Mouse (Mus musculus) kidney, postnatal 25 days (tissue): ENCODE data around the gene Bcas3.

Source experiments
- DNase-seq, 2 experiments: peaks; one replicate each; pipeline ENCODE4 v3.0.0; 2021; ENCODE audit warnings: mixed read lengths in 2 of 2

Gene Bcas3

DNA sequence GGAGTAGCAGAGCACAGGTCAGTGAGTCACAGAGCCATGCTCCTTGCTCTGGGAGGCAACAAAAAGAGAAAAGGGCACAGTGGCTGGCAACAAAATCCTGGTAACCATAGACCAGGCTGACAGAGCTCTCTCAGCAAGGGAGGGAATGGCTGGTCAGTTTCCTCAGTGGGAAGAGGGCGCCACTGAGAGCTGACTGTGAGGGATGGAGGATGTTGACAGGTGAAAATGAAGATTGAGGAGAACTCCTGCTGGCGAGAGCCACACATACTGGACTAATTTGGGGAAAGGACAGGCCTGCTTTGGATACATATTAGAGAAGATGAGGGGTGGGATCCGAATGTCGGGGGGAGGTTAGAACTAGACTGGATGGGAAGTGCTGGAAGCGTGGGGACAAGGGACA, 272.2 kb downstream of the Bcas3 start:
- DNase-seq = no peak

DNA sequence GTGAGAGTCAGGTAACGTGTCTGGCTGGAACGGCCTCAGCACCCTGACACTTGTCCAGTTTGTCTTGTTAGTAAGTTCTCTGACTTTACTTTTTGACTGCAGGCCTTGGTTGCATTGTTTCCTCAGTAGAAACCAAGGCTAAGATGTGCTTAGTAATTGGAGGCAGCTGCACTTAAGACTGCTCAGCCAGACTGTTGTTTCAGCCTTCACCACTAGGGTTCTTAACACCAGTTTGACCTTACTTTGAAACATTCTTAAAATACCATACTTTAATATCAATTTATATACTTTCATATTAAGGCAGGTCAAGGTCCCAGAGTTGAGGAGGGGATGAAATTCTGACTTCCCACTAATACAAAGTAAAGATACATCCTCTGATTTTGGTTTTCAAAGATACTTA, 273.9 kb downstream of the Bcas3 start:
- DNase-seq = peak in 1 of 2 experiments; percentile 33

GRCm38 (mm10) chr11:85627405-85627804, 274.4 kb downstream of the Bcas3 start:
- peak in 1 of 2 experiments; percentile 21 for DNase-seq

DNA sequence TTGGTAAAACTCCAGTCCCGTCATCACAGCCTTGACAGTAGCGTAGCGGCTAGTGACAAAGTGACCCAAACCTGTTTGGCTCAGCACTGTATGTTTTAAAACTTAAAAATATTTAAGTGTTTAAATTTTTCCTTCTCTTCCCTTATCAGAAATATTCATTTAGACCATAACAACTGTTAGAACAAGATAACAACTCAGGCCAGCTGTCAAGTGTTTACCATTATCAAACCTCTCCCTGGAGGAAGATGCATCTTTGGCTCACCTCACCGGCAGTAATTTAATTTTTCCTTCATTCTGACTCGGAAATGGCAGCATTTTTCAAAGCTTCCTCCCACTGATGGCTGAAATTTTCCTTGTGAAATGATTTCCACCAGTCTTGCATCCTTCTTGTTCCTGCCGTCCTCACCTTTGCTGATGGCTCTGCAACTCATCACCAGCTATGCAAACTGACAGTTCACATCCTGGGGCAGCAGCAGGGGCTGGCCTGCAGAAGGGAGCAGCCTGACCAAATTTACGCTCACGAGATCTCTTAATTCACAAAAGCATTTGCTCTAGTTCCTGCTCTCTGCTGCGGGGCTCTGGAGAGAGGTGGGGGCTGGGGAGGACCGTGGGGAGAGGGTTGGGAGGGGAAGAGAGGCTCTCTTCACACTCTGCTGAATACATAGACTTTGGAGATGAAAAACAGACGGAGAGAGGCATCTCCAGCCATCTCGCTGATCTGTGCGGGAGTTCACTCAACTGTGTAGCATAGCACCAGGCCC, 275.5 kb downstream of the Bcas3 start:
- no peak for DNase-seq

GRCm38 (mm10) chr11:85632568-85632981, 279.6 kb downstream of the Bcas3 start:
- DNase-seq = peak; percentile 18 to 46

- DNase-seq = peak in 1 of 2 experiments; percentile 19
Observed at GRCm38 (mm10) chr11:85638696-85639495, 285.9 kb downstream of the Bcas3 start.

- DNase-seq = no peak
Observed at GRCm38 (mm10) chr11:85640659-85641058, 287.7 kb downstream of the Bcas3 start.

- no peak for DNase-seq
Observed at GRCm38 (mm10) chr11:85641486-85641885, 288.5 kb downstream of the Bcas3 start.

DNA sequence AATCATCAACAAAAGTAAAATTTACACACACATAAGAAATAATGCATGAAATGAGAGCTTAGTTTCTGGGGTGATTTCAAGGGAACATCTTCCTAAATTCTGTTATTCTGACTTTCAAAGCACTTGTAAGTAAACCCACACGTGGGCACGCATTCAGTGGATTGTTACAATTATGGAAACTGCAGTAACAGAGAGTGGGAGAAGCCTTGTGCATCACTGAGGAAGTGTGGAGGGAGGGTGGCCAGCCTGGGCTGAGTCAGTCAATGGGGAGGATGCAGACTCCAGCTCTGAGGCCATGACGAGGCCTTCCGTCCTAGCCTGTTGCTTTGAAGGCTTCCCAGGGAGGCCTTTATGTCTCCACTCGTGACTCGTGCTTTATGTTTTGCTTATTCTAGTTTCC, 289.6 kb downstream of the Bcas3 start:
- DNase-seq = no peak

DNA sequence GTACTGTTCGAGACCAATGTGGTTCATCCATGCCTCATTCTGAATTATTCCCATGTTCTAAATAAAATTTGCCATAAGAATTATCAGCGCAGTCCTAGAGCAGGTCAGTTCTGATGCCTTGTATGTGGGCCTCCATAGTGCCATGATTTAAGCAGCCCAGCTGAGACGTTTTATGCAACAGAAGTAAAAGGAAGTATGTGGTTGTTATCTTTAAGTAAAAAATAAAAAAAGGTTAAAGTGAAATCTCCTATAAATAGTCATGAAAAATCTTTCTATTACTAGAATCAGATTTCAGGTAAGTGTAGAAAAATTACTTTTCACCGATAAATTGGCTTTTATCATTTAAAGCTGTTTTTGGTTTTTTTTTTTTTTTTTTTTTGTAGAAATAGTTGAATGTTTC, 290.1 kb downstream of the Bcas3 start:
- DNase-seq = no peak

DNA sequence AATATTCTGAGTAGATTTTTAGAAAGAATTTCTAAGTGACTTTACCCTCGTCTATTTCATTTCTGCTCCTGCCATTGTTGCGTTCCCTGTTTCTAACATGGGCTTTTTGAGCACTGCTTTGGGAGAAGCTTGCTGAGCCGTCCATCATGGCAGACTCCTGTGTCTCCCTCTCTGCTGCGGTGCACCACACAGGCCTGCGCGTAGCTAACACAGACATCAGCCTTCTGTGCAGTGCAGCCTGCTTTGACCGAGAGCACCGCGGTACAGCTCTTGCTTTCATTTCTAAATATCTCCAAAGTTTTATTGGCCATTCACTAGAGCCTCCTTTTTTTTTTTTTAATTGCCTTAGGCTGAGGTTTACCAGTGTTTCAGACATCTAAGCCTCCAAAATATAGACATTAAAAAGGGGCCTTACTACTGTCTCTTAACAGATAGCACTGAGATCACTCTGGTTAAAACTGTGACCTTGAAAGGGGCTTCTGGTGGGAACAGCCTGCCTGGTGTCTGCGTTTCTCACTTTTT, 290.6 kb downstream of the Bcas3 start:
- DNase-seq = no peak

DNA sequence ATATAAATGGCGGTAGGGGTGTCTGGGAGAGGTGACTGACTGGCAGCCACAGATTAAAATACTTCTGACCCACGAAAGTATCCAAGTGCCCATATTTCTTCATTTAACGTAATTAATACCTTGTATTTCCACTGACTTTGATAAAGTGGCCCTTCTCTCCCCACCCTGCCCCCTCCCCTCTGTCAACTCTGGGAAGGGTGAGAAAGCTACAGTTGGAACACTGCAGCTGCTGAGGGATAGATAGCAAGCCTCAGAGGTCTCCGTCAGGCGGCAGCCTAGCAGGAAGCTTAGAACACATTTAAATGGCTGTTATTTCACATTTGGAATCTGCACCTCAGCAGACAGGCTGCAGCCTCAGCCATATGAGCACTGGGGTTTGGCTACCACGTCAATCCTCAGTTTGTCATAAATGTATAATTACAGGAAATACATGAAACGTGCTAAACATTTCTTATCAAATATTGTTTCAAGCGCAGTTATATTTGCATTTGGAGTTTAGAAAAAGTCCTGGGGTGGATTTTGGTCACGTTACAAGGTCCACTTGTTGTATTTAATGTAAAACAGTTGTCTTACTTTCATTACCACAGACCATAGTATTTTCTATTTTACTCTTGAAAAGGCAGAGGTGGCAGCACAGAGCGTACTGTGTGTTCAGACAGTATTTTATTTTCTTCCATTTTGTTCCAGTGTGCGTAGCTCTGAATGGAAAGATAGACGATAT, 291.2 kb downstream of the Bcas3 start:
- no peak for DNase-seq

DNA sequence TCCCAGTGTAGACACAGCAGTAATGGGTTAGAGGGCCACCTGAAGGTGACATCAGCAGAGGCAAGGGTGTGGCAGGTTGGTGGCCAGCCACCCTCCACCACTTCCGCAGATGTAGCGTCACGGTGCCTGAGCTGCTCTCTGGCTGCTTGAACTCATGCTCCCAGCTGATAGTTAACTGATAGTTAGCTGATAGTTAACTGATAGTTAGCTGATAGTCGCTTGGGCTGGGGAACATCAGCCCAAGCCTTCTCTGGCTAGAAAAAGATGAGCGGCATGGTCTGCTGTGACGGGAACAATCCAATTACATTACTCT, 291.7 kb downstream of the Bcas3 start:
- peak in 1 of 2 experiments; percentile 40 for DNase-seq

DNA sequence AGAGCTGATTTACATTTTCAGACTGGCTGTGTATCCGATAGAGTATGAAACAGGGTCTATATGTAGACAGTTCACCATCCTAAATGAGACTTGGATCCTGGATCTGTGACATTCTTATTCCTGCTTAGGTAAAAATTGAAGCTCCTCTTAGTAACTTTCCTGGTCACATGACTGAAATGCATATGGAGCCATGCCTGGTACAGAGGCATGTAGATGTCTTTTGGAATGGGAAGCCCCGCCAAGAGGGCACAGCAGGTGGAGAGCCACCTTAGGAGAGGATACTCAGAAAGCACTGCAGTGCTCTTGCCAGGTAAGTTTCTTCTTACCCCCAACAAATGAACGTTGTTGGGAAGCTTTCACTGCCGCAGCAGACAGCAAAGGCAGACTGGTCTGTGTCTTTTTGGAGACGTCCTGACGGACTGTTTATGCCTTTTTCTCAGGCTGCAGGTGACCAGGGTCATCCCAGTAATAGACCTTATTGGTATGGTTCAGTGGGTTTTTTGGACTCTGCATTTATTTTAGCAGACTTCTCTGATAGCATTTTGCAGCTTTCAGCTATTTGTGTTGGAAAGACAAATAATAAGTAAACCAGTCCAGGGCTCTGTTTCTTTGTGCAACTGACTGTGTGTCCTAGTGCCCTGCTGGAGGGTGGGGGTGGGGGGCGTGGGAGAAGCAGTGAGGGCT, 292.3 kb downstream of the Bcas3 start:
- DNase-seq = peak; percentile 33 to 44

DNA sequence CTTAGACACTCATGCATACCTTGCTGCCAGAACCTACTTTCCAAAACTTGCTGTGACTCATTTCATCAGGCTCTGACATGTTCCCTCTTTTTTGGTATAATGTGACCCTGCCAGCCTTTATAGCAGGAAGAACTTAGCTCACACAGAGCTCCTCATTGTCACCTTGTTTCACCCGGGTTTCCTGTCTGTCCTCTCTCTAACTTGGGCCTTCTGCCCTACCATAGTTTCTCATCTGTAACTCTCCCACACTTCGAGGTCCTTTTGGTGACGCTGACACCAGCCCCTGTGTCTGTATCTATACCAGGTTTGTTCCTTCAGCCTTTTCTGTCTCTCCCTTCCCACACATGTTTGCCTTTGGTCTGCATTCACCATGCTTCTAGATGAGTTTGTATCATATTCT, 295.9 kb downstream of the Bcas3 start:
- DNase-seq = no peak

- peak; percentile 40 to 45 for DNase-seq
Observed at GRCm38 (mm10) chr11:85649373-85649772, 296.4 kb downstream of the Bcas3 start.

DNA sequence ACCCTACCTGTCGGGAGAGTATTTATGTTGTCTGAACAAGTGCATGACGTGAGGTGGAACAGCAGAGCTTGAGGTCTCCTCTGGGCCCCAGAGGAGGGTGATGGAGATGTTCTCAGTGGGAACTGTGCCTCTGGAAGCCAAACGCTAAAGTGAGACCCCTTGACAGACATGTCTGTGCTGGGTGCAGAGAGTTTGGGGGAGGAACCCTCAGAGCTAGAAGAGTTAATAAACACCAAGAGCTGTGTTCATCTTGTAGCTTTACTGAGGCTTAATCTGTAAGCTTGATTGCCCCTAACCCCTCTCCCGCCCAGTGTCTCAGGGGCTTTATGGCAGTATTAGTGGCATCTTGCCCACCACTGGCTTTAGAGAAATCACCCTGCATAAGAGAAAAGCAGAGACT, 304.5 kb downstream of the Bcas3 start:
- no peak for DNase-seq

DNA sequence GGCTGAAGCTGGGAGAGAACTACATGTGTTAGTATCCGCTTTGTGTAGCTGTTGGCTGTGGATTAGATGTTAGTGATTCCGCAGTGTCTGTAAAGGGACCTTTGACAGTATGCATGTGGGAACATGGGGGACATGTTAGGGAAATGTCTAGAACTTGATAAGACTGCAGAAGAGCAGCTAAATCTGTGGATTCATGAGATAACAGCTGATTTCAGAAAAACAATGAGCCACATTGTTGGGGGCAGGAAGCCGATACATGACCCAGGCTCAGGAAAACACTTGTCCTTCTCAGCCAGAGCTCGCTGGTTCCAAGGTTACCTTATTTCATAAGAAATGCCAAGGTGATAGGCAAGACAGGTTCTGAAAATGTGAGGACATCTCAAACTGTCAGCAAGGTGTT, 307.3 kb downstream of the Bcas3 start:
- no peak for DNase-seq

GRCm38 (mm10) chr11:85667176-85667575, 314.2 kb downstream of the Bcas3 start:
- DNase-seq = no peak

- no peak for DNase-seq
Observed at GRCm38 (mm10) chr11:85667741-85668140, 314.8 kb downstream of the Bcas3 start.

DNA sequence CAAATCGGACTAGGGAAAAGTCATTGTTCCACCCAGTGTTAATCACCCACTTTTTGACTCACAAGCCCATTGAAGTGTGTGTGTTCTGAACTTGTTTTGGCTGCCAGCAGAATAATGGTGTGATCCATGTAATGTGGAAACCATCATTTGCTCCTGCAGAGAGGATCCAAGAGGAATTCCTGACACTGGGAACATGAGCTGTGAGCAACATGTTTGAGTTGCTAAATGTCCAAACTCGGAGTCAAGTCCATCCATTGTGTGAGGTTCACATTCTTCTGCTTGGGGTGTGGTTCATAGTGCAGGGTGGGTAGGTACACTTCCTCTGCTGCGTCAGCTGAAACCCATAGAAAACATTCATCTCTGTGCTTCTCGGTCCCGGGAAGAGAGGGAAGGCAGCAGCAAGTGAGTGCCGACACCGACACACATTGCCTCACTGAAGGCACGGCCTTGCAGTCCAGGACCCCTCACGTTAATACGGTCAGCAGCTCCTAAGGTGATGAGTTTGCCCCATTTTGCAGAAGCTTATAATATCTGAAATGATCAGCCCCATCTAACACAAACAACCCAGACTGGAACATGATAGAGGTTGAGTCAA, 320.0 kb downstream of the Bcas3 start:
- DNase-seq = no peak

DNA sequence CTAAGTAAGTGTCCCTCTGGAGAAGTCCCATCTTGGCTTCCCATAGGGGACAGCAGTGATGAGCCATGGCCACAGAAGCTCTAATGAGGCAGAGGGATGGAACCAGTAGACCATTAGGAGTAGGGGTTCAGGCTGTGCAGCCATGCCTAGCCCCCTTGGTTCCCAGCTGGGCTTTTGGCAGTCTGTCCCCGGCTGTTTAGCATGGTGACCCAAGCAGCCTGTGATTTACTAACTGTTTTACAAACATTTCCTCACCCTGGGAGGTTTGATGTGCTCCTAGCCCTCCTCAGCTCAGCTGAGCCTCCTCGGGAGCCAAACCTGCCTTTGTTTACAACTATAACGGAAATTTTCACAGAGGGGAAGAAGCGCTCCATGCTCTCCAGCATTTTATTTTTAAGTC, 322.3 kb downstream of the Bcas3 start:
- peak in 1 of 2 experiments; percentile 37 for DNase-seq
